Mouse (Mus musculus): Measurements from ENCODE around the gene Ppp1r15b. TPM values are rescaled to one million over a fixed set of nuclear protein-coding genes. Genes with fewer than 3 reads are reported as not detected.

Ppp1r15b gene
- polyA plus RNA-seq (2015; fragmentation: Nextera tagmentation; extraction: Ambion mirVana), result 46.7 and 46.9 TPM in 2 replicates

GRCm38 (mm10) chr1:133130638-133131560 is at the start of gene Ppp1r15b:
Gene Ppp1r15b (plus strand): TSS chr1:133131143.
- Histone ChIP-seq H3K27ac (peak within 1 kb of the TSS; percentile 99), H3K36me3 (no peaks in the 10 kb centered on the region), H3K9ac (peak within 1 kb of the TSS; percentile 98), H3K27me3 (replicated peaks) (no peaks in the 10 kb centered on the region), H3K4me1 (replicated peaks) (peaks cover 9% of the 10 kb centered on the region; the same call in 1 of the 2 replicates), H3K9me3 (no peaks in the 10 kb centered on the region), H3K4me2 (replicated peaks) (peak within 1 kb of the TSS; percentile 88), H3K4me3 (replicated peaks) (peak within 1 kb of the TSS; percentile 96)
- peak; percentile 98 for ATAC-seq
- under 1% methylated on average over 72 of the region's 72 CpGs for WGBS

- H3K9me3 ChIP-seq, result no peaks in the 10 kb centered on the region
- ATAC-seq, result no peak
- 88% methylated on average over 5 of the region's 5 CpGs for WGBS
- H3K27ac ChIP-seq, result 0 out of 2 replicates have a peak overlapping the region, but pooled peaks have one; percentile 84
- peaks cover 5% of the 10 kb centered on the region for H3K36me3 ChIP-seq
- no peak overlapping the region for H3K9ac ChIP-seq
- H3K4me1 ChIP-seq (replicated peaks), result peaks cover 18% of the 10 kb centered on the region
- no peaks in the 10 kb centered on the region for H3K27me3 ChIP-seq (replicated peaks)
- no peak overlapping the region for H3K4me3 ChIP-seq (replicated peaks)
- H3K4me2 ChIP-seq (replicated peaks), result no peak overlapping the region
Observed at GRCm38 (mm10) chr1:133083003-133083546, 47.9 kb upstream of the Ppp1r15b start.

GRCm38 (mm10) chr1:133083942-133084625 is 46.9 kb upstream of the Ppp1r15b start:
- Histone ChIP-seq H3K27ac (peak overlapping the region; percentile 84), H3K4me2 (replicated peaks) (peak overlapping the region; percentile 25), H3K9me3 (no peaks in the 10 kb centered on the region), H3K27me3 (replicated peaks) (no peaks in the 10 kb centered on the region), H3K9ac (no peak overlapping the region), H3K36me3 (peaks cover 5% of the 10 kb centered on the region), H3K4me3 (replicated peaks) (no peak overlapping the region), H3K4me1 (replicated peaks) (peaks cover 18% of the 10 kb centered on the region)
- ATAC-seq, result peak; percentile 88
- 47% methylated on average over 11 of the region's 11 CpGs for WGBS

- H3K36me3 ChIP-seq, result peaks cover 5% of the 10 kb centered on the region
- peak overlapping the region; percentile 25 for H3K4me2 ChIP-seq (replicated peaks)
- H3K27ac ChIP-seq, result peak overlapping the region; percentile 84
- no peaks in the 10 kb centered on the region for H3K27me3 ChIP-seq (replicated peaks)
- no peak overlapping the region for H3K4me3 ChIP-seq (replicated peaks)
- H3K4me1 ChIP-seq (replicated peaks), result peaks cover 18% of the 10 kb centered on the region
- ATAC-seq, result peak; percentile 47; the same call in 1 of the 2 replicates
- WGBS, result 73% methylated on average over 13 of the region's 14 CpGs
- no peak overlapping the region for H3K9ac ChIP-seq
- H3K9me3 ChIP-seq, result no peaks in the 10 kb centered on the region
Observed at GRCm38 (mm10) chr1:133084708-133085416, 46.1 kb upstream of the Ppp1r15b start.

GRCm38 (mm10) chr1:133085417-133085742 is 45.6 kb upstream of the Ppp1r15b start:
- H3K4me2 ChIP-seq (replicated peaks), result no peak overlapping the region
- H3K9ac ChIP-seq, result no peak overlapping the region
- H3K4me3 ChIP-seq (replicated peaks), result no peak overlapping the region
- H3K27ac ChIP-seq, result 0 out of 2 replicates have a peak overlapping the region, but pooled peaks have one; percentile 84
- no peaks in the 10 kb centered on the region for H3K27me3 ChIP-seq (replicated peaks)
- H3K9me3 ChIP-seq, result no peaks in the 10 kb centered on the region
- peaks cover 5% of the 10 kb centered on the region for H3K36me3 ChIP-seq
- 98% methylated on average over 8 of the region's 8 CpGs for WGBS
- ATAC-seq, result no peak
- peaks cover 18% of the 10 kb centered on the region for H3K4me1 ChIP-seq (replicated peaks)

GRCm38 (mm10) chr1:133086804-133087203 is 44.1 kb upstream of the Ppp1r15b start:
- Histone ChIP-seq H3K36me3 (no peaks in the 10 kb centered on the region; the same call in 1 of the 2 replicates), H3K27ac (no peak overlapping the region), H3K27me3 (replicated peaks) (no peaks in the 10 kb centered on the region), H3K9ac (no peak overlapping the region), H3K4me2 (replicated peaks) (no peak overlapping the region), H3K4me3 (replicated peaks) (no peak overlapping the region), H3K9me3 (no peaks in the 10 kb centered on the region), H3K4me1 (replicated peaks) (peaks cover 21% of the 10 kb centered on the region)
- no peak for ATAC-seq
- 91% methylated on average over 10 of the region's 10 CpGs for WGBS

GRCm38 (mm10) chr1:133087206-133087905 is 43.6 kb upstream of the Ppp1r15b start:
- no peak overlapping the region for H3K27ac ChIP-seq
- H3K9ac ChIP-seq, result no peak overlapping the region
- H3K4me1 ChIP-seq (replicated peaks), result peaks cover 21% of the 10 kb centered on the region
- H3K4me3 ChIP-seq (replicated peaks), result no peak overlapping the region
- H3K27me3 ChIP-seq (replicated peaks), result no peaks in the 10 kb centered on the region
- H3K9me3 ChIP-seq, result no peaks in the 10 kb centered on the region
- H3K4me2 ChIP-seq (replicated peaks), result no peak overlapping the region
- no peak for ATAC-seq
- no peaks in the 10 kb centered on the region; the same call in 1 of the 2 replicates for H3K36me3 ChIP-seq
- 47% methylated on average over 7 of the region's 7 CpGs for WGBS

- ATAC-seq, result no peak
- no peaks in the 10 kb centered on the region; the same call in 1 of the 2 replicates for H3K36me3 ChIP-seq
- H3K4me2 ChIP-seq (replicated peaks), result no peak overlapping the region
- peaks cover 20% of the 10 kb centered on the region for H3K4me1 ChIP-seq (replicated peaks)
- no peak overlapping the region for H3K4me3 ChIP-seq (replicated peaks)
- H3K9me3 ChIP-seq, result no peaks in the 10 kb centered on the region
- no peak overlapping the region for H3K9ac ChIP-seq
- no peak overlapping the region for H3K27ac ChIP-seq
- no peaks in the 10 kb centered on the region for H3K27me3 ChIP-seq (replicated peaks)
- WGBS, result 82% methylated on average over 10 of the region's 10 CpGs
Observed at GRCm38 (mm10) chr1:133088196-133088595, 42.7 kb upstream of the Ppp1r15b start.

- whole genome bisulfite sequencing, result 85% methylated on average over 4 of the region's 4 CpGs
- no peaks in the 10 kb centered on the region; the same call in 1 of the 2 replicates for H3K36me3 ChIP-seq
- H3K4me2 ChIP-seq (replicated peaks), result no peak overlapping the region
- no peak overlapping the region for H3K4me3 ChIP-seq (replicated peaks)
- H3K27ac ChIP-seq, result no peak overlapping the region
- H3K9ac ChIP-seq, result no peak overlapping the region
- no peaks in the 10 kb centered on the region for H3K9me3 ChIP-seq
- no peak for ATAC-seq
- H3K27me3 ChIP-seq (replicated peaks), result no peaks in the 10 kb centered on the region
- H3K4me1 ChIP-seq (replicated peaks), result peaks cover 15% of the 10 kb centered on the region
Observed at GRCm38 (mm10) chr1:133089415-133089814, 41.5 kb upstream of the Ppp1r15b start.

- Histone ChIP-seq H3K27ac (peak overlapping the region; percentile 32), H3K4me2 (replicated peaks) (0 out of 2 replicates have a peak overlapping the region, but pooled peaks have one; percentile 22), H3K4me3 (replicated peaks) (no peak overlapping the region), H3K36me3 (peaks cover 3% of the 10 kb centered on the region; the same call in 1 of the 2 replicates), H3K27me3 (replicated peaks) (no peaks in the 10 kb centered on the region), H3K9me3 (no peaks in the 10 kb centered on the region), H3K4me1 (replicated peaks) (peaks cover 10% of the 10 kb centered on the region), H3K9ac (no peak overlapping the region)
- WGBS, result 48% methylated on average over 6 of the region's 6 CpGs
- peak; percentile 86 for ATAC-seq
Observed at GRCm38 (mm10) chr1:133090641-133091040, 40.3 kb upstream of the Ppp1r15b start.

- Histone ChIP-seq H3K4me2 (replicated peaks) (no peak overlapping the region), H3K4me1 (replicated peaks) (peaks cover 10% of the 10 kb centered on the region), H3K36me3 (peaks cover 3% of the 10 kb centered on the region; the same call in 1 of the 2 replicates), H3K4me3 (replicated peaks) (no peak overlapping the region), H3K27me3 (replicated peaks) (no peaks in the 10 kb centered on the region), H3K9me3 (no peaks in the 10 kb centered on the region), H3K27ac (no peak overlapping the region), H3K9ac (no peak overlapping the region)
- ATAC-seq, result no peak
- 76% methylated on average over 8 of the region's 8 CpGs for WGBS
Observed at GRCm38 (mm10) chr1:133091483-133091882, 39.5 kb upstream of the Ppp1r15b start.
